Mouse (Mus musculus): ENCODE measurements at regions not wholly inside any gene's neighbourhood (a gene's known extent, or its start where the extent isn't known, plus 50 kb on each side); places are given as distances from the start of the nearest gene placed in this dataset.
"Not testable (repeated sequence)": the region's sequence is repeated elsewhere in the genome, so short reads cannot be mapped to it uniquely, and the experiment has no call there.

DNA sequence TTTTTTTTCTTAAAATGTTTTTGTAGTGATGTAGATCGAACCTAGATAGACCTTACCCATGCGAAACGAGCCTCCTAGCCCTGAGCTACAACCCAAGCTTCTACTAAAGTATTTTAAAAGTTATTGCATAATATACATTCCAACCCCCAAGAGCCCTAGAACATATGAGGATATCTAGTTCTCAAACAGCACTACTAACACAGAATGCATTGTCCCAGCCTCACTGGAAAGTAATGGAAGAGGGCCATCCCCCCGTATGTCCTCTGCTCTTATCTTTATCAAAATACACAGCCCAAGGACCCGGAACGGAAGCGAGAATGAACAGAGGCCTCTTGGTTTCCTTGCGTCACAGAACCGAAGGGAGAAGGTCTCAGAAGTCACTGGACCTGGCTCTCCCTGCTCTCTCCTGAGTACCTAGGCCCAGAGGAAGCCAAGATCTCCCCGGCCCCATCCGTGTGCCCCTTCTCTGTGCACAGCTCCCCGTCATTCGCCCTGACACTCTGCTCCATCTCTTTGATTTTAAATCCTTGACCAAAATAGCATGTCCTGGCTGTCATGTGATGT lies 165.0 kb upstream of the Pkdcc start:
- H3K4me2 ChIP-seq (replicated peaks): no peak overlapping the region
- 86% methylated on average over 13 of the region's 13 CpGs for WGBS
- DNase-seq (ENCODE audit: low spot score) (no peak), ATAC-seq (ENCODE audit: low FRiP score) (no peak)
- no peak overlapping the region for H3K27ac ChIP-seq
- H3K4me1 ChIP-seq (replicated peaks; ENCODE audit: control insufficient read depth, insufficient read depth, low read length): no peaks in the 10 kb centered on the region
- no peaks in the 10 kb centered on the region; the same call in 1 of the 2 replicates for H3K27me3 ChIP-seq (ENCODE audit: control insufficient read depth, insufficient read depth, low read length)
- no peak overlapping the region for H3K9ac ChIP-seq
- no peaks in the 10 kb centered on the region for H3K36me3 ChIP-seq (replicated peaks; ENCODE audit: control insufficient read depth, insufficient read depth)
- no peaks in the 10 kb centered on the region for H3K9me3 ChIP-seq (ENCODE audit: control insufficient read depth, low read length)
- no peak overlapping the region for H3K4me3 ChIP-seq (replicated peaks; ENCODE audit: low read length)

- H3K9me3 ChIP-seq (ENCODE audit: control insufficient read depth, low read length): no peaks in the 10 kb centered on the region
- H3K27ac ChIP-seq: no peak overlapping the region
- WGBS: 30% methylated on average over 11 of the region's 11 CpGs
- no peak overlapping the region for H3K4me3 ChIP-seq (replicated peaks; ENCODE audit: low read length)
- H3K9ac ChIP-seq: no peak overlapping the region
- H3K4me1 ChIP-seq (replicated peaks; ENCODE audit: control insufficient read depth, insufficient read depth, low read length): no peaks in the 10 kb centered on the region
- H3K4me2 ChIP-seq (replicated peaks): no peak overlapping the region
- H3K27me3 ChIP-seq (ENCODE audit: control insufficient read depth, insufficient read depth, low read length): no peaks in the 10 kb centered on the region; the same call in 1 of the 2 replicates
- no peaks in the 10 kb centered on the region for H3K36me3 ChIP-seq (replicated peaks; ENCODE audit: control insufficient read depth, insufficient read depth)
- ATAC-seq (ENCODE audit: low FRiP score) (no peak), DNase-seq (ENCODE audit: low spot score) (no peak)
Observed at GRCm38 (mm10) chr17:83050591-83051197, 164.4 kb upstream of the Pkdcc start.

GRCm38 (mm10) chr17:83052613-83053140 lies 162.4 kb upstream of the Pkdcc start:
- Histone ChIP-seq H3K9me3 (ENCODE audit: control insufficient read depth, low read length) (no peaks in the 10 kb centered on the region), H3K4me2 (replicated peaks) (no peak overlapping the region), H3K27me3 (ENCODE audit: control insufficient read depth, insufficient read depth, low read length) (no peaks in the 10 kb centered on the region; the same call in 1 of the 2 replicates), H3K4me1 (replicated peaks; ENCODE audit: control insufficient read depth, insufficient read depth, low read length) (no peaks in the 10 kb centered on the region), H3K9ac (no peak overlapping the region), H3K27ac (no peak overlapping the region), H3K4me3 (replicated peaks; ENCODE audit: low read length) (no peak overlapping the region), H3K36me3 (replicated peaks; ENCODE audit: control insufficient read depth, insufficient read depth) (no peaks in the 10 kb centered on the region)
- DNase-seq (ENCODE audit: low spot score) (no peak), ATAC-seq (ENCODE audit: low FRiP score) (no peak)
- 40% methylated on average over 6 of the region's 6 CpGs for WGBS

DNA sequence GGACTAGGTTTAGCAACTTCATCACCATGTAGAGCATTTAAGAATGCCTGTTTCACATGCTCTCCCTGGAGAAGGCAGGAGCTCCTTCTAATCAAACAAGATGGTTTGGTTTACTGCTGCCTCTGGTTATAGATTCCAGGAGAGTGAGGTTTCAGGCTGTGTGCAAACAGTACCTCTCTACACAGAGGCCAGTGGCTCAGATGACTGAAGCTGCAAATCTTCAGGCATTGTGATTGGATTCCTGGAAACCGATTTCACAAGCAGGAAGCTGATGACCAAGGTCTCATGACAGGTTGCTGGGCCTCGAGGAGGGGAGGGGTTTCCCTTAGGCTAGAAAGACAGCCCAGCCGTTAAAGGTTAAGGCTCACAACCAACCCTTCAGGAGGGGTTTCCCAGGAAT lies 157.3 kb upstream of the Pkdcc start:
- no peak overlapping the region for H3K27ac ChIP-seq
- H3K36me3 ChIP-seq (replicated peaks; ENCODE audit: control insufficient read depth, insufficient read depth): no peaks in the 10 kb centered on the region
- H3K4me2 ChIP-seq (replicated peaks): no peak overlapping the region
- no peaks in the 10 kb centered on the region for H3K27me3 ChIP-seq (ENCODE audit: control insufficient read depth, insufficient read depth, low read length)
- no peak for DNase-seq (ENCODE audit: low spot score)
- no peaks in the 10 kb centered on the region for H3K4me1 ChIP-seq (replicated peaks; ENCODE audit: control insufficient read depth, insufficient read depth, low read length)
- H3K9me3 ChIP-seq (ENCODE audit: control insufficient read depth, low read length): no peaks in the 10 kb centered on the region
- ATAC-seq (ENCODE audit: low FRiP score): no peak
- H3K9ac ChIP-seq: no peak overlapping the region
- no peak overlapping the region for H3K4me3 ChIP-seq (replicated peaks; ENCODE audit: low read length)
- WGBS: 67% methylated on average over 3 of the region's 3 CpGs

DNA sequence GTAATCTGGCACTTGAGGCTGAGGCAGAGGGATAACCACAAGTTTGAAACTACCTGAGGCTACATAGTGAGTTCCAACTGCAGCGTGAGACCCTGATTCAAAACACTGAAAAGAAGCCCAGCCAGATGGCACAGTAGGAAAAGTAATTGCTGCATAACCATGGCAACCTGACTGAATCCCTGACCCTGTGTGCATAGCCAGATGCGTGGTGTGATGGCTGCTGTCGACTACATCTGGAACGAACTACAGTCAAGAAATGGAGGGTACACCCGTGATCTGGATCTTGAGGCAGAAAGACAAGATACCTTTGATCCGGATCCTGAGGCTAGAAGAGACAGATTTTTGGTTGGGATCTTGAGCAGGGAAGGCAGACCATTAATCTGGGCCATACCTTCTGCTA lies 153.2 kb upstream of the Pkdcc start:
- no peaks in the 10 kb centered on the region for H3K9me3 ChIP-seq (ENCODE audit: control insufficient read depth, low read length)
- H3K36me3 ChIP-seq (replicated peaks; ENCODE audit: control insufficient read depth, insufficient read depth): no peaks in the 10 kb centered on the region
- H3K4me3 ChIP-seq (replicated peaks; ENCODE audit: low read length): no peak overlapping the region
- H3K4me1 ChIP-seq (replicated peaks; ENCODE audit: control insufficient read depth, insufficient read depth, low read length): no peaks in the 10 kb centered on the region
- ATAC-seq (ENCODE audit: low FRiP score): no peak
- H3K27ac ChIP-seq: no peak overlapping the region
- DNase-seq (ENCODE audit: low spot score): no peak
- H3K27me3 ChIP-seq (ENCODE audit: control insufficient read depth, insufficient read depth, low read length): no peaks in the 10 kb centered on the region
- 57% methylated on average over 6 of the region's 6 CpGs for WGBS
- no peak overlapping the region for H3K4me2 ChIP-seq (replicated peaks)
- no peak overlapping the region for H3K9ac ChIP-seq

DNA sequence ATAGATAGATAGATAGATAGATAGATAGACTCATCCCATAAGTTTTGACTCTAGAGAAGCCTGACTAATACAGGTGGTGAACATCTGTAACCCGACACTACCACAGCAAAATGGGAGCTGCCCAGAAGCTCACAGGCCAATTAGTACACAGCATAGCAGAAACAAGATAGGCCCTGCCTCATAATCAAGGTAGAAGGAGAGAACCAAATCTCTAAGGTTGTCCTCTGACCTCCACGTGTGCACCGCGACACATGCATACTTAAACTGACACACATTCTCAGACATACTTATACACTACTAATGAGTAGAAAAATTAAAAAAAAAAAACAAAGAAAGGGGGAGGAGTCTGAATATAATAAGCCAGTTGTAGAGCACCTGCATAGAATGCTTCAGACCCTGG lies 151.2 kb upstream of the Pkdcc start:
- Histone ChIP-seq H3K4me2 (replicated peaks) (no peak overlapping the region), H3K4me3 (replicated peaks; ENCODE audit: low read length) (no peak overlapping the region), H3K9ac (no peak overlapping the region), H3K27ac (no peak overlapping the region), H3K27me3 (ENCODE audit: control insufficient read depth, insufficient read depth, low read length) (no peaks in the 10 kb centered on the region), H3K4me1 (replicated peaks; ENCODE audit: control insufficient read depth, insufficient read depth, low read length) (no peaks in the 10 kb centered on the region), H3K9me3 (ENCODE audit: control insufficient read depth, low read length) (no peaks in the 10 kb centered on the region), H3K36me3 (replicated peaks; ENCODE audit: control insufficient read depth, insufficient read depth) (no peaks in the 10 kb centered on the region)
- ATAC-seq (ENCODE audit: low FRiP score) (no peak), DNase-seq (ENCODE audit: low spot score) (no peak)
- WGBS: 22% methylated on average over 4 of the region's 4 CpGs

DNA sequence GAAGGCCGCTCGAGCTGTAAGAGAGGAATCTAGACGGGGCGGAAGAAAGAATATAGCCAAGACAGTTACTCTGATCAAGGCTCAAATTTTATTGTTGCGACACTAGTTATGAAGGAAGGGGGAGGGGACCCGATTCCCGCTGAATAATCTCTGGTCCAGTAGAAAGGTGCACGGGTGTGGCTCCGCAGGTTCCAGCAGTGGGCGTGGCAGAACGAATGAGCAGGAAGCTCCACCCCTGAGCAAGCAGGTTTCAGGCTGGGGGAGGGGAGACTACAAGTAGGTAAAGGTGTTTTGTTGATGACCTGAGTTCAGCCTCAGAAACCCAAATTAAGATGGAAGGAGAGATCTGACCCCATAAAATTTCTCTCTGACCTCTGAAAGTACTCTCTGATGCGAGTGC lies 150.7 kb upstream of the Pkdcc start:
- not testable (repeated sequence) for H3K9me3 ChIP-seq (ENCODE audit: control insufficient read depth, low read length); DNase-seq (ENCODE audit: low spot score); H3K4me2 ChIP-seq (replicated peaks); H3K4me1 ChIP-seq (replicated peaks; ENCODE audit: control insufficient read depth, insufficient read depth, low read length); H3K27ac ChIP-seq; H3K9ac ChIP-seq; H3K36me3 ChIP-seq (replicated peaks; ENCODE audit: control insufficient read depth, insufficient read depth); ATAC-seq (ENCODE audit: low FRiP score); H3K4me3 ChIP-seq (replicated peaks; ENCODE audit: low read length); H3K27me3 ChIP-seq (ENCODE audit: control insufficient read depth, insufficient read depth, low read length)
- 24% methylated on average over 9 of the region's 12 CpGs for WGBS

DNA sequence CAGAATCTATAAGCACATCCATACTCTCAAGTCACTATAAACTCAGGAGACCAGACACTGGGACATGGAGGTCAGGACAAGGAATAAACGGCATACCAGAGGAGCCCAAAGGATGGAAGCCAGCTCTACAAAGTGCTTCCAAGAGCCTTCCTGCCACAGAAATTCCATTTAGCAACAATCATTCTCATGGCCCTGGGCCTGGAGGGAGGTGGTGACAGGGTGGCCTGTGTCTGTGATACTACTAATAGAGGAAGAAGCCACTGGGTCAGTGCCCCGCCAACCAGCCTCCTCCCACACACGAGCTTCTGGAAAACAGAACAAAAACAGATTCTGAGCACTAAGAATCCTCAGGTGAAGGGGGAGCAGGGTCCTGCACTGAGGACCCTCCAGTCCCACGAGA lies 145.8 kb upstream of the Pkdcc start:
- no peak for DNase-seq (ENCODE audit: low spot score)
- Histone ChIP-seq H3K36me3 (replicated peaks; ENCODE audit: control insufficient read depth, insufficient read depth) (no peaks in the 10 kb centered on the region), H3K4me1 (replicated peaks; ENCODE audit: control insufficient read depth, insufficient read depth, low read length) (no peaks in the 10 kb centered on the region), H3K27ac (no peak overlapping the region), H3K4me2 (replicated peaks) (no peak overlapping the region), H3K4me3 (replicated peaks; ENCODE audit: low read length) (no peak overlapping the region), H3K9ac (no peak overlapping the region), H3K27me3 (ENCODE audit: control insufficient read depth, insufficient read depth, low read length) (no peaks in the 10 kb centered on the region), H3K9me3 (ENCODE audit: control insufficient read depth, low read length) (no peaks in the 10 kb centered on the region)
- ATAC-seq (ENCODE audit: low FRiP score): no peak
- WGBS: 78% methylated on average over 4 of the region's 4 CpGs

DNA sequence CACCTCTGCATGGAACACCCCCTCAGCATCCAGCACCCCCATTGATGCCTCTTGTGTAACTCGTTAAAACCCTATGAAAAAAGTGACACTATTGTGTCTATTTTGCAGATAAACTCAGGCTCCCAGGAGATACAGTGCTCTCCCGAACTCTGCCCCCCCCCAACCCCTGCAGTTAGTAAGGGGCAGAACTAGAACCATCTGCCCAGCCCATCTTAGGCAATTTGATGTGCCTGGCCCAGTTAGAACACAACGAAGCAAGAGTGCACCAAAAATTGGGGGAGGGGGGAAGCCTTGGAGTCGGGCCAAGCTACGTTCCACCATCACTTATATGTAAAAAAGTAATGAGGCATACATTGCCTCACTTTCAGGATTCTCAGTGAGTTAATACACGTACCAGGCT lies 143.3 kb upstream of the Pkdcc start:
- WGBS: 75% methylated on average over 6 of the region's 6 CpGs
- Histone ChIP-seq H3K27ac (no peak overlapping the region), H3K36me3 (replicated peaks; ENCODE audit: control insufficient read depth, insufficient read depth) (no peaks in the 10 kb centered on the region), H3K4me3 (replicated peaks; ENCODE audit: low read length) (no peak overlapping the region), H3K9me3 (ENCODE audit: control insufficient read depth, low read length) (no peaks in the 10 kb centered on the region), H3K4me2 (replicated peaks) (no peak overlapping the region), H3K9ac (no peak overlapping the region), H3K4me1 (replicated peaks; ENCODE audit: control insufficient read depth, insufficient read depth, low read length) (no peaks in the 10 kb centered on the region), H3K27me3 (ENCODE audit: control insufficient read depth, insufficient read depth, low read length) (no peaks in the 10 kb centered on the region; the same call in 1 of the 2 replicates)
- DNase-seq (ENCODE audit: low spot score) (no peak), ATAC-seq (ENCODE audit: low FRiP score) (no peak)

Data from hindbrain, embryonic 14.5 days (tissue).